Mouse (Mus musculus): ENCODE measurements around the gene Sdr16c6.

Sdr16c6 gene

DNA sequence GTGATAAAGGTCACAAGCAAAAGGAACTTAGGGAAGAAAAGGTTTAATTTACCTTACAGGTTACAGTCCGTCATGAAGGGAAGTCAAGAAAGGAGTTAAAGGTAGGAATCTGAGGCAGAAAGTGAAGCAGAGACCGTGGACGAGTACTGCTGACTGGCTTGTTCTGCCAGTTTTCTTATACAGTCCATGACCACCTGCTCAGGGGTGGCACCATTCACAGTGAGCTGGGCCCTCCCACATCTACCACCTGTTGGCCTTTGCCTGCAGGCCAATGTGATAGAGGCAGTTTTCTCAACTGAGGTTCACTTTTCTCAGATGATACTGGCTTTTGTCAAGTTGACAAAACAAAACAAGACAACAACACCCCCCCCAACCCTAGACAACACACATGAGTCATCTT, at the start of gene Sdr16c6:
Gene Sdr16c6 (minus strand): TSS at position 151 of the 400 bp plus-strand sequence.
- DNase-seq, result no peak

DNA sequence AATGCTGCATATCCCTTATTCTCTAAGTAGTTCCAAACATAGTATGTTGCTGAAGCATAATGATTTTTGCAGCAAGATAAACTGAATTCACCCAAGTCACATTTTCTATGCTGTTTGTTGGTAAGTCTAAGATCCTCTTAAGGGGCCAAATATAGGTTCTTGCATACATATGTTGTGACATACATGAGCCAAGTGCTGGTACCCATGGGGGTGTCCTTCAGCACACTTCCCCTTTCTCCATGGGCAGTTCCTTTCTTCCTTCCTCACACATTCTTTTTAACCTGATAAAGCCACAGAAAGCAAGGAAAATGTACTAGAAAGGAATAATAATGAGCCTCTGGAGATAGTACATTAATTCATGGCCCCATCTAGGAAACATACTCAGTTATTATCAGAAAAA, 2.9 kb upstream of the Sdr16c6 start:
- no peak for DNase-seq

DNA sequence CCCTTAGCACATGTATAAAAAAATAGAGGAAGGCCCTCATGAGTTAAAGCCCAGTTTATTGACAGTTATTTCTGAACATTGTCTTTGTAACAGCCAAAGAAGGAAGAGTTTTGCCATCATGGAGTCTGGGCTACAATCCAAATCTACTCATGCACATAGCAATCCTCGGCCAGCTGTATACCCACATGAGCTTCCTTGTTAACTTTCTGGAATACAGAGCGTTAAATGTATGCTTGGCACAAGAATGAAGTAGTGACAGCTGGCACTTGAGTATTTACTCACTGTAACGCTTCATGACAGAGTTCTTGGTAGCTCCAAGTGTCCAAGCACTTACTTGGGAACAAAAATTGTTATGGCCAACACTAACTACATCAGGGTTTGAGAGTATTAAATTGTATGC, 1.8 kb upstream of the Sdr16c6 start:
- DNase-seq, result no peak

DNA sequence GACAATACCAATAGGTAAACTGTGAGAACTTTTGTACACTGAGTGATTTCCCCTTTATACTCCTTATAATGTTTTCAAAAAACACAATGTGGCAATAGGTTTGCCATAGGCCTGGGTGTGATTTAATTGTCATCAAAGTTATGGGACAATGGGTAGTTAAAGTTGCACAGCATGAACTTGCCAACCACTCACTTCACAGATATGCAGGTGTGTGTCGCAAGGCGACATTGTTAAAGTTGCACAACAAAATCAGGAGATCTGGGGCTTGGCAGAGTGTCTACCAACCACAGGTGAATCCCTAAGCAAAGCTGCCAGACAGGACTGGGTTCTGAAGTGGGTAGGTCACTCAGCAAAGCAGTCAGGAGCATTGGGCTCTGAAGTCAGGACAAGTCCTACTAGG, 1.3 kb downstream of the Sdr16c6 start:
- DNase-seq, result no peak

All from kidney, adult 11 months (tissue).